Mouse (Mus musculus) lung, postnatal 4 days (tissue): ENCODE data around the gene BC051142.

Experiments
- DNase-seq, 2 experiments: peaks; one replicate each; pipeline ENCODE4 v3.0.0; 2021

BC051142 gene

GRCm38 (mm10) chr17:34398711-34399393 is at the start of gene BC051142:
Gene BC051142 (plus strand): TSS chr17:34398820.
- peak; percentile 65 to 82 for DNase-seq

GRCm38 (mm10) chr17:34349429-34349828 is 49.2 kb upstream of the BC051142 start:
- peak in 1 of 2 experiments; percentile 82 for DNase-seq

- DNase-seq = no peak
These were observed 44.1 kb upstream of the BC051142 start, which contains the start of gene Btnl2 for GRCm38 (mm10) chr17:34354539-34354938. Gene Btnl2 (plus strand): TSS chr17:34354822.

- peak in 1 of 2 experiments; percentile 19 for DNase-seq
These were observed 43.7 kb upstream of the BC051142 start for GRCm38 (mm10) chr17:34354940-34355339.

DNA sequence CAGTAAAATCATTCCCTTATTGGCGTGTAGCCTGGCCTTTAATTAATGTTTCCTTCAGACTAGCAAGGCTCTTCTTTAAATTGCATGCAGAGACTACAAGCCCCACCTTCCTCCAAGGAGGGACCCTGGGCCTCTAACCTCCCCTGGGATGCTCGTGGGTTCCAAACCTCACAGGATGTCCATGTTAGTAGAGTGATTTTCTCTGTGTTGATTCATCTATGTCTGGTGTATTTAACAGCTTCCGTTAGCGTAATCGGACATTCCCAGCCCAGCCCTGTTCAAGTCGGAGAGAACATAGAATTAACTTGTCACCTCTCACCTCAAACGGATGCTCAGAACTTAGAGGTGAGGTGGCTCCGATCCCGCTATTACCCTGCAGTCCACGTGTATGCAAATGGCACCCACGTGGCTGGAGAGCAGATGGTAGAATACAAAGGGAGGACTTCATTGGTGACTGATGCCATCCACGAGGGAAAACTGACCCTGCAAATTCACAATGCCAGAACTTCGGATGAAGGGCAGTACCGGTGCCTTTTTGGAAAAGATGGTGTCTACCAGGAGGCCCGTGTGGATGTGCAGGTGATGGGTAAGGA is 35.6 kb upstream of the BC051142 start:
- peak in 1 of 2 experiments; percentile 9 for DNase-seq

DNA sequence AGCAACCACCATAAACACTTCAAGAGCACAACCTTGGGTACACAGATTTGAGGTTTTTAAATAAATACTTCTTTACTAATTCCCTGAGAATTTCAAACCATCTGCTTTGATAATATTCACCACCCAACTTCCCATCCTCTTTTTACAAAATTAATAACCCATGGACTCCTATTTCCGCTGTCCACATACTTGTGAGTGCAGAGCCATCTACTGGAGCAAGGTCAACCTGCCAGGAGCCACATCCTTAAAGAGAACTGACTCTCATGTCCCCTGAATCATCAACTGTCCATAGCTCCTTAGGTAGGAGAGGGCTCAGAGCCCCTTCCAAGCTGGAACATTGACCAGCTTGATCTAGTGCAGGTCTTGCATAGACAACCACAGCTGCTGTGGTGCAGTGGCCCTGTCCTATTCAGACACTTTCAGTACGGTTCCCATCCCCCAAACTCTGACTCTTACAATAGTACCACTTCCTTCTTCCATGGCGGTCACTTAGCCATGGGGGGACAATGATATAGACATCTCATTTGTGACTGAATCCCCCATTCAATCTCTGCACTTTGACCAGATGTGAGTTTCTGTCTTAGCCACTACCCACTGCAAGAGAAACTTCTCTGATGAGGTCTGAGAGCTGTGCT is 34.8 kb upstream of the BC051142 start:
- peak in 1 of 2 experiments; percentile 10 for DNase-seq

DNA sequence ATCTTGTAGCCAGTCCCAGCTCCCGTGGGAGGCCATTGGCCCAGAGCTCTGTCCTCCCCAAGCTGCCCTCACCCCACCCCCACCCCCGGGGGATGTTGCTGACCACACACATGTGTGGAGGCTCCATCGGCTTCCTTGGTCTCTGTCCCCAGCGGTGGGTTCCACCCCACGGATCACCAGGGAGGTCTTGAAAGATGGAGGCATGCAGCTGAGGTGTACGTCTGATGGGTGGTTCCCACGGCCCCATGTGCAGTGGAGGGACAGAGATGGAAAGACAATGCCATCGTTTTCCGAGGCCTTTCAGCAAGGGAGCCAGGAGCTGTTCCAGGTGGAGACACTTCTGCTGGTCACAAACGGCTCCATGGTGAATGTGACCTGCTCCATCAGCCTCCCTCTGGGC is 33.6 kb upstream of the BC051142 start:
- no peak for DNase-seq

DNA sequence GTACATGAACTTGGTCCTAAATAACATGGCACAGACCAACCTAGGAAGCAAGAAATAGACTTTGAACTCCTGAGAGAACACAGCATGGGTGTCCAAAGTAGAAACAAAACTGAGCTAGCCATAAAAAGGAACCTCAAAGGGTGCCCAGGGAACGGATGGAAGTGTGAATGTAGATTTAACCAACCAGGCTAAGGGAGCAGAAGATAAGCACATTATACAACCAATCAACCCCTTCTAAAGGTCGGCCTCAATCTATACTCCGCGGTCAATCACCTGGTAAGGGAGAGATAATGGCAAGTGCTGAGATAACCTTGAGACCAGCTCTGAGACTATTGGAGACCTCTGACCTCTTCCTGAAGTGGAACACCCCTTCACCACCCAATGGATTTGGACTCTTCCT is 28.1 kb upstream of the BC051142 start:
- no peak for DNase-seq

DNA sequence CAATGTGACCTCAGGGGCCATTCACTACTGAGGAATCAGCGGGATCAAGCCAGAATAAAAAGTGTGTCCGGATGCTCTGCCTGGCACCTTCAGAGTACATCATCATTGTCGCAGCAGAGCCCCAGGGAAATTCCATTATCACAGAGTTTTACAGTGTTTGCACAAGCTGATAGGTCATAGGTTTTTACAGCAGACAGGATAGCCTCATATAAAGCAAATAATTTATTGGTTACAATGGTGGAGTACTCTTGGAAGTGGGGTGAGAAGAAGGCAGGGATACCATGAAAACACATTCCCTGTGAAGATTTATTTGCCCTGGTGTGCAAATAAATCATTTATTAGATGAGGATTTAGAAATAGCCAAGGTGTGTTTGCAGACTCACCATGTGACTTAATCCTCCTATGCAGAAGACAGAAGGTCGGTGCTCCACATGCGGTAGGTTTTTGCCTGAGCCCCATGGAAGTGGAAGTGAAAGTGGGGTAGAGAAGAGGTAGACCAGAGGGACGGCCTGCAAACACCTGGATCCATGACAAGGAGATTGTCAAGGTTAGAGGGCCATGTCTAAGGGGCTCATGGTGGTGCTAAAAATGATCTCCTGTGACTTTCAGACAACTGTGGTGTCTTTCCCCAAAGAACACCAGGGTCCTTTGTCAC is 25.4 kb upstream of the BC051142 start:
- no peak for DNase-seq

DNA sequence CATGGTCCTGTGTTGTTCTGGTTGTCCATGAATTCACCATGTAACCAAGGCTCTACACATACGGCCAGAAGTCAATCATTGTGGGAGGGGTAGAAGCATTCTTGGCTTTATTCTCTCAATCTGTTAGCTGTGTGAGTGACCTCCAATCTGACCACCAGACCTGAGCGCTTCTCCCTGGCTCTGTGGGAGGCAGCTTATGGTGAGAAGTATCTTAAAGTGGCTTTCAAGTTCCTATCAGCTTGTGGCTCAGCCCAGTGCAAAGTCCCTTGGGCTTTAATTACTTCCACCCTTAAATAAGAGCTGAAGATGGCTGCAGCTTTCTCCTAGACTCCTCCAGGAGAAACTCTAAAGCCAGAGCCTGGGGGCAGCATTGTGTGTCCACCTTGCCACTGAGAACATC is 21.8 kb upstream of the BC051142 start, which contains the start of gene Btnl1:
Gene Btnl1 (plus strand): TSS at position 286 of the 400 bp plus-strand sequence.
- no peak for DNase-seq

DNA sequence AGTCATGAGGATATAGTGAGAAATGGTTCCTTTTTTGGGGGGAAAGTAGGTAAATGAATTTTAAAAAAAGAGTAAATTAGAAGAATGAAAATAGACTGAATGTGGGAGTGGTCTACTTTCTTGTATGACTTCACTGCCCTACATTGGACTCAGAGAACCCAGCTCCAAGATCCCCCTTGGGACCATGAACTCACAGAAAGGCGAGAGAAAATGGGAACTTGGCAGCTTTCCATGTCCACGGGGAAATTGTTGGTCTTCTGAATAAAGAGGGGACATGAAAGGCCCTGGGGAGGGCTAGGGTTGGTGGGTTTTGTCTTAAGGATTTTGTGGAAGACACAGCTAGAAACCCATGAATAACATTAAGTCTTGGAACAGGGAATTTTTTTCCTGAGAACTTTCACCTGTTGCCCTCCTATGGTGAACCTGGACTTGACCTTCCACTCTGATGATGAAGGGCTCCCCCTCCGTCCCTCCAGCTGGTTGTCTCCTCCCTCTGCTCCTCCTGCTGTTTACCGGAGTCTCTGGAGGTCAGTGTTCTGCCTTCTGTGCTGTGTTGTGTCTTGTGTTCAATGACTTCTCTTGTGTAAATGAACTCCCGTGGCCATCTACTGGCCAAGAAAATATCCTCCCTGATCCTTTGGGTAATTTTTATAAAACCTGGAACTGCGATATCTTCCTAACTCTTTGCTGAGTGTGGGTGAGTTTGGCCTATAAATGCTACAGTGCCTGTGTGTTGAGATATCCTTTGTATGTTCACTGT is 21.0 kb upstream of the BC051142 start:
- DNase-seq = no peak

GRCm38 (mm10) chr17:34378716-34379115 is 19.9 kb upstream of the BC051142 start:
- DNase-seq = no peak

DNA sequence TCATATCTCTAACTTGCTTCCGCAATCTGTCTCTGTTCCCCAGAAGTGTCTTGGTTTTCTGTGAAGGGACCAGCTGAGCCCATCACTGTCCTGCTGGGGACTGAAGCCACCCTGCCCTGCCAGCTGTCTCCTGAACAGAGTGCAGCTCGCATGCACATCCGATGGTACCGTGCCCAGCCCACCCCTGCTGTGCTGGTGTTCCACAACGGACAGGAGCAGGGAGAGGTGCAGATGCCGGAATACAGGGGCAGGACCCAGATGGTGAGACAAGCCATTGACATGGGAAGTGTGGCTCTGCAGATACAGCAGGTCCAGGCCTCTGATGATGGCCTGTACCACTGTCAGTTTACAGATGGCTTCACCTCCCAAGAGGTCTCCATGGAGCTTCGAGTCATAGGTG is 19.2 kb upstream of the BC051142 start:
- no peak for DNase-seq

- no peak for DNase-seq
These were observed 16.7 kb upstream of the BC051142 start for GRCm38 (mm10) chr17:34381876-34382275.

GRCm38 (mm10) chr17:34383212-34383611 is 15.4 kb upstream of the BC051142 start:
- DNase-seq = no peak

DNA sequence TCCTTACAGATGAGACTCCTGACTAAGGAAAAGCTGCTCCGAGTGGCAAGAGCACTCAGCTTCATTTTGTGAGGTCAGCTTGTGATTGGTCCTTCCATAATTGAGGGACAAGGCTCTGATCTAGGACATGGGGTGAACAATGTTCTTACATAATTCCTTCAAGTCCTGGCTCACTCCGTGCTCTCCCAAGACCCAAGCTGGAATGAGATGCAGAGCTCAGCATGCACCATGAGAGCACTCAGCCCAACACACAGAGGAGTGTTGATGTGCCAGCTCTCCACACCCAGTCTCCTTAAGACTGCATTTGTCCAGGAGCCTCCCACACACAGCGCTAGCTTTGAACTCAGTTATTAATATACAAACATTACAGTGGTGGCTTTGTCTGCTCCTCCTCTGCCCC is 13.9 kb upstream of the BC051142 start:
- DNase-seq = no peak

- no peak for DNase-seq
These were observed 12.0 kb upstream of the BC051142 start for GRCm38 (mm10) chr17:34386656-34387055.

GRCm38 (mm10) chr17:34388513-34388912 is 10.1 kb upstream of the BC051142 start:
- DNase-seq = peak in 1 of 2 experiments; percentile 50

- DNase-seq = no peak
These were observed 7.1 kb upstream of the BC051142 start for GRCm38 (mm10) chr17:34391507-34391906.

GRCm38 (mm10) chr17:34392321-34392720 is 6.3 kb upstream of the BC051142 start:
- peak; percentile 42 to 52 for DNase-seq

DNA sequence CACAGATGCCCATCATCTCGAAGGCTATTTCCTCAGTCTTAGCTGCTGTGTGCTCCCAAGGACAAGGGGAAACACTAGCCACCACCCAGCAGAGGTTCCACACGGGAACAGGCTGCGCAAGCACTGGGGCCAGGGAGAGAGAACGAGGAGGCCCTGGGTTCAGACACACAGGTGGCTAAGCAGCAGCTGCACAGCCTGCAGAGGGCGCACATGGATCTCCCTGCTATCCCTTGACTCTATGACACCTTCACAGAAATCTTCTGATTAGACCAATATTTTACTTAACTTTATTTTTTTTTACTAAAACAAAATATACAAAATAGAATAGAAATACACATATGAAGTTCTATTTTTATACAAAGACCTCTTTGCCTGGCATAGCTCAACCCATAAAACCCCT is 1.3 kb upstream of the BC051142 start:
- no peak for DNase-seq

DNA sequence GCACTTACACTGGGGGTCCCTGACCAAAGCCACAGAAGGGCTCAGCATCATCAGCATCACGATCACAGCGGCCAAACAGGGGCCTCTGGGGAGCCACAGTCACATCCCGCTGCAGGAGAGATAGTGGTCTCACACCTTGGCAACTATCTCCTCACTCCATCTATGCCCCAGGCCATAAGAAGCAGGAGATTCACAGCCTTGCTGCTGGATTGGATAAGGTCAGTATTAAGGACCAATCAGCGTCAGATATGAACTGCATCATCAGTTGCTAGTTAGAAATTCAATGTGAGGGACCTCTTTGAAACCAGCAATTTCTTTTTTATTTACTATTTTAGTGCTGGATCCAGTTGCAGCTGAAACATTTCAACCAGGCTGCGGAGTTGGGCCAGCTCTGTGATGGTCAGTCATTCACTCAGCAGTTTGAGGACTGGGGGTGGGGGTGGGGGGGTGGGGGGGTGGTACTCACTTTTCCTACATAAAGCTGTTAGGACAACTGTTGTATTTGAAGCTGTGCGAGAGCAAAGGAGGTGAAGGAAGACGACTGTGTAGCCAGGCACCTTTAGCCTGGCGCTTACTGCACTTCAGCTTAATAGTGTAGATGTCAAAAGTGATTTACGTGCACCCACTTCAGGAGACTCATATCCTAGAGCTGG is 436 bp upstream of the BC051142 start:
- DNase-seq = peak in 1 of 2 experiments; percentile 74
